Mouse (Mus musculus): ENCODE results near the gene Cdk20. TPM values are rescaled to one million over a fixed set of nuclear protein-coding genes. Genes with fewer than 3 reads are reported as not detected.
A peak's percentile ranks its signal among the peaks of the same experiment; 100 is the strongest.

Gene Cdk20
- total and polyA plus RNA-seq, 2 experiments from 2014 or later: 1.9 to 3.5 TPM

GRCm38 (mm10) chr13:64402951-64403460 is 29.1 kb upstream of the Cdk20 start:
- DNase-seq (ENCODE audit: low spot score) (no peak), ATAC-seq (ENCODE audit: insufficient read depth, low read depth) (no peak)
- 88% methylated on average over 8 of the region's 8 CpGs for WGBS
- no peaks in the 10 kb centered on the region for H3K27me3 ChIP-seq (ENCODE audit: control insufficient read depth, insufficient read depth, low read length)
- TF ChIP-seq EP300 (IDR thresholded peaks at IDR 0.05; ENCODE audit: low read depth) (no peak), CTCF (IDR thresholded peaks at IDR 0.05; ENCODE audit: low read depth) (no peak)
- no peaks in the 10 kb centered on the region for H3K9me3 ChIP-seq (replicated peaks; ENCODE audit: control insufficient read depth, low read length)
- H3K4me1 ChIP-seq (ENCODE audit: control insufficient read depth, insufficient read depth): peaks cover 11% of the 10 kb centered on the region; the same call in 1 of the 2 replicates
- no peaks in the 10 kb centered on the region for H3K36me3 ChIP-seq (replicated peaks; ENCODE audit: control insufficient read depth, insufficient read depth, low read length)
- no peak overlapping the region for H3K27ac ChIP-seq (ENCODE audit: low read depth)
- no peak overlapping the region for H3K9ac ChIP-seq (replicated peaks; ENCODE audit: low read depth, low read length)
- H3K4me3 ChIP-seq (ENCODE audit: low read depth, low read length): no peak overlapping the region
- no peak overlapping the region for H3K4me2 ChIP-seq (ENCODE audit: low read depth, low read length)

- TF ChIP-seq CTCF (IDR thresholded peaks at IDR 0.05; ENCODE audit: low read depth) (no peak), EP300 (IDR thresholded peaks at IDR 0.05; ENCODE audit: low read depth) (no peak)
- ATAC-seq (ENCODE audit: insufficient read depth, low read depth) (no peak), DNase-seq (ENCODE audit: low spot score) (no peak)
- no peak overlapping the region for H3K4me3 ChIP-seq (ENCODE audit: low read depth, low read length)
- no peak overlapping the region for H3K9ac ChIP-seq (replicated peaks; ENCODE audit: low read depth, low read length)
- no peaks in the 10 kb centered on the region for H3K36me3 ChIP-seq (replicated peaks; ENCODE audit: control insufficient read depth, insufficient read depth, low read length)
- no peak overlapping the region for H3K4me2 ChIP-seq (ENCODE audit: low read depth, low read length)
- H3K4me1 ChIP-seq (ENCODE audit: control insufficient read depth, insufficient read depth): peaks cover 11% of the 10 kb centered on the region; the same call in 1 of the 2 replicates
- no peak overlapping the region for H3K27ac ChIP-seq (ENCODE audit: low read depth)
- H3K27me3 ChIP-seq (ENCODE audit: control insufficient read depth, insufficient read depth, low read length): no peaks in the 10 kb centered on the region
- H3K9me3 ChIP-seq (replicated peaks; ENCODE audit: control insufficient read depth, low read length): no peaks in the 10 kb centered on the region
- WGBS: 48% methylated on average over 3 of the region's 3 CpGs
These were observed 28.6 kb upstream of the Cdk20 start for GRCm38 (mm10) chr13:64403519-64403918.

GRCm38 (mm10) chr13:64405550-64405949 is 26.6 kb upstream of the Cdk20 start:
- Histone ChIP-seq H3K36me3 (replicated peaks; ENCODE audit: control insufficient read depth, insufficient read depth, low read length) (no peaks in the 10 kb centered on the region), H3K4me2 (ENCODE audit: low read depth, low read length) (no peak overlapping the region), H3K4me1 (ENCODE audit: control insufficient read depth, insufficient read depth) (peaks cover 11% of the 10 kb centered on the region; the same call in 1 of the 2 replicates), H3K9me3 (replicated peaks; ENCODE audit: control insufficient read depth, low read length) (no peaks in the 10 kb centered on the region), H3K4me3 (ENCODE audit: low read depth, low read length) (no peak overlapping the region), H3K27ac (ENCODE audit: low read depth) (no peak overlapping the region), H3K9ac (replicated peaks; ENCODE audit: low read depth, low read length) (no peak overlapping the region), H3K27me3 (ENCODE audit: control insufficient read depth, insufficient read depth, low read length) (no peaks in the 10 kb centered on the region)
- no peak for ATAC-seq (ENCODE audit: insufficient read depth, low read depth)
- no peak for DNase-seq (ENCODE audit: low spot score)
- WGBS: 48% methylated on average over 6 of the region's 6 CpGs
- TF ChIP-seq EP300 (IDR thresholded peaks at IDR 0.05; ENCODE audit: low read depth): no peak

GRCm38 (mm10) chr13:64407992-64408391 is 24.1 kb upstream of the Cdk20 start:
- Histone ChIP-seq H3K9me3 (replicated peaks; ENCODE audit: control insufficient read depth, low read length) (no peaks in the 10 kb centered on the region), H3K4me1 (ENCODE audit: control insufficient read depth, insufficient read depth) (peaks cover 7% of the 10 kb centered on the region; the same call in 1 of the 2 replicates), H3K4me2 (ENCODE audit: low read depth, low read length) (no peak overlapping the region), H3K9ac (replicated peaks; ENCODE audit: low read depth, low read length) (no peak overlapping the region), H3K27ac (ENCODE audit: low read depth) (no peak overlapping the region), H3K36me3 (replicated peaks; ENCODE audit: control insufficient read depth, insufficient read depth, low read length) (no peaks in the 10 kb centered on the region), H3K4me3 (ENCODE audit: low read depth, low read length) (no peak overlapping the region), H3K27me3 (ENCODE audit: control insufficient read depth, insufficient read depth, low read length) (no peaks in the 10 kb centered on the region)
- no peak for DNase-seq (ENCODE audit: low spot score)
- WGBS: 75% methylated on average over 5 of the region's 5 CpGs
- ATAC-seq (ENCODE audit: insufficient read depth, low read depth): no peak
- TF ChIP-seq EP300 (IDR thresholded peaks at IDR 0.05; ENCODE audit: low read depth) (no peak), CTCF (IDR thresholded peaks at IDR 0.05; ENCODE audit: low read depth) (no peak)

- H3K4me2 ChIP-seq (ENCODE audit: low read depth, low read length): no peak overlapping the region
- no peaks in the 10 kb centered on the region for H3K36me3 ChIP-seq (replicated peaks; ENCODE audit: control insufficient read depth, insufficient read depth, low read length)
- no peaks in the 10 kb centered on the region for H3K9me3 ChIP-seq (replicated peaks; ENCODE audit: control insufficient read depth, low read length)
- H3K27ac ChIP-seq (ENCODE audit: low read depth): peak overlapping the region; percentile 47; the same call in 1 of the 2 replicates
- ATAC-seq (ENCODE audit: insufficient read depth, low read depth) (no peak), DNase-seq (ENCODE audit: low spot score) (no peak)
- H3K9ac ChIP-seq (replicated peaks; ENCODE audit: low read depth, low read length): no peak overlapping the region
- no peak for TF ChIP-seq EP300 (IDR thresholded peaks at IDR 0.05; ENCODE audit: low read depth)
- no peak for TF ChIP-seq CTCF (IDR thresholded peaks at IDR 0.05; ENCODE audit: low read depth)
- no peaks in the 10 kb centered on the region for H3K27me3 ChIP-seq (ENCODE audit: control insufficient read depth, insufficient read depth, low read length)
- 57% methylated on average over 5 of the region's 5 CpGs for WGBS
- no peaks in the 10 kb centered on the region for H3K4me1 ChIP-seq (ENCODE audit: control insufficient read depth, insufficient read depth)
- H3K4me3 ChIP-seq (ENCODE audit: low read depth, low read length): no peak overlapping the region
These were observed 21.5 kb upstream of the Cdk20 start for GRCm38 (mm10) chr13:64410604-64411003.

- Histone ChIP-seq H3K27ac (ENCODE audit: low read depth) (peak overlapping the region; percentile 47; the same call in 1 of the 2 replicates), H3K4me2 (ENCODE audit: low read depth, low read length) (no peak overlapping the region; the same call in 1 of the 2 replicates), H3K9ac (replicated peaks; ENCODE audit: low read depth, low read length) (no peak overlapping the region), H3K36me3 (replicated peaks; ENCODE audit: control insufficient read depth, insufficient read depth, low read length) (no peaks in the 10 kb centered on the region), H3K27me3 (ENCODE audit: control insufficient read depth, insufficient read depth, low read length) (no peaks in the 10 kb centered on the region), H3K4me3 (ENCODE audit: low read depth, low read length) (no peak overlapping the region), H3K9me3 (replicated peaks; ENCODE audit: control insufficient read depth, low read length) (no peaks in the 10 kb centered on the region), H3K4me1 (ENCODE audit: control insufficient read depth, insufficient read depth) (no peaks in the 10 kb centered on the region)
- DNase-seq (ENCODE audit: low spot score): no peak
- no peak for ATAC-seq (ENCODE audit: insufficient read depth, low read depth)
- WGBS: 45% methylated on average over 2 of the region's 2 CpGs
- no peak for TF ChIP-seq CTCF (IDR thresholded peaks at IDR 0.05; ENCODE audit: low read depth)
- no peak for TF ChIP-seq EP300 (IDR thresholded peaks at IDR 0.05; ENCODE audit: low read depth)
These were observed 20.8 kb upstream of the Cdk20 start for GRCm38 (mm10) chr13:64411282-64411681.
